Mouse (Mus musculus) heart, embryonic 13.5 days (tissue): ENCODE data around the gene Stat6. TPM values are rescaled to one million over a fixed set of nuclear protein-coding genes. Genes with fewer than 3 reads are reported as not detected.

Source experiments
- ATAC-seq: fragments of 200-750 bp; cut with Nextera tagmentation; 2 replicates; pipeline ENCODE4 v1.8.0; 2017; ENCODE audit warnings: moderate TSS enrichment; ENCODE audit not compliant: insufficient number of reproducible peaks, low FRiP score, low TSS enrichment; ENCODE audit errors: extremely low read depth
- H3K27ac ChIP-seq: fragments of 300-500 bp; sonication (generic); replicated peaks from 2 replicates; pipeline ENCODE4 v1.5.1; 2015; ENCODE audit warnings: moderate library complexity, mild to moderate bottlenecking, inconsistent platforms
- H3K27me3 ChIP-seq: fragments of 300-500 bp; sonication (generic); replicated peaks from 2 replicates; pipeline ENCODE4 v1.6.1; 2015; ENCODE audit warnings: mild to moderate bottlenecking, inconsistent platforms
- H3K36me3 ChIP-seq: fragments of 300-500 bp; sonication (generic); 2 replicates; pipeline ENCODE4 v1.6.1; 2015; ENCODE audit warnings: mild to moderate bottlenecking, inconsistent platforms
- H3K4me1 ChIP-seq: fragments of 300-500 bp; sonication (generic); 2 replicates; pipeline ENCODE4 v1.6.1; 2015; ENCODE audit warnings: inconsistent platforms
- H3K4me2 ChIP-seq: fragments of 300-500 bp; sonication (generic); 2 replicates; pipeline ENCODE4 v1.6.1; 2015; ENCODE audit warnings: inconsistent platforms, mild to moderate bottlenecking, moderate library complexity
- H3K4me3 ChIP-seq: fragments of 300-500 bp; sonication (generic); 2 replicates; pipeline ENCODE4 v1.5.1; 2015; ENCODE audit warnings: moderate library complexity, mild to moderate bottlenecking, inconsistent platforms
- H3K9ac ChIP-seq: fragments of 300-500 bp; sonication (generic); 2 replicates; pipeline ENCODE4 v1.6.1; 2015; ENCODE audit warnings: inconsistent platforms, mild to moderate bottlenecking, moderate library complexity
- H3K9me3 ChIP-seq: fragments of 300-500 bp; sonication (generic); 2 replicates; pipeline ENCODE4 v1.6.1; 2016; ENCODE audit warnings: inconsistent platforms
- WGBS: fragments of 180-500 bp; shearing (Covaris S2); methylation state at CpG from one replicate; pipeline ENCODE4 v1.1.7; 2015; ENCODE audit warnings: mixed read lengths; 5-methylcytosine and 5-hydroxymethylcytosine counted together
- polyA plus RNA-seq: library from polyadenylated mRNA; unstranded; fragments of >200 nt; fragmentation: Nextera tagmentation; extraction: Ambion mirVana; gene quantifications from 2 replicates; pipeline ENCODE4 v1.2.1, GENCODE M21; 2015

Stat6 gene
- polyA plus RNA-seq, 1 experiment from 2014 or later: 24.6 TPM

DNA sequence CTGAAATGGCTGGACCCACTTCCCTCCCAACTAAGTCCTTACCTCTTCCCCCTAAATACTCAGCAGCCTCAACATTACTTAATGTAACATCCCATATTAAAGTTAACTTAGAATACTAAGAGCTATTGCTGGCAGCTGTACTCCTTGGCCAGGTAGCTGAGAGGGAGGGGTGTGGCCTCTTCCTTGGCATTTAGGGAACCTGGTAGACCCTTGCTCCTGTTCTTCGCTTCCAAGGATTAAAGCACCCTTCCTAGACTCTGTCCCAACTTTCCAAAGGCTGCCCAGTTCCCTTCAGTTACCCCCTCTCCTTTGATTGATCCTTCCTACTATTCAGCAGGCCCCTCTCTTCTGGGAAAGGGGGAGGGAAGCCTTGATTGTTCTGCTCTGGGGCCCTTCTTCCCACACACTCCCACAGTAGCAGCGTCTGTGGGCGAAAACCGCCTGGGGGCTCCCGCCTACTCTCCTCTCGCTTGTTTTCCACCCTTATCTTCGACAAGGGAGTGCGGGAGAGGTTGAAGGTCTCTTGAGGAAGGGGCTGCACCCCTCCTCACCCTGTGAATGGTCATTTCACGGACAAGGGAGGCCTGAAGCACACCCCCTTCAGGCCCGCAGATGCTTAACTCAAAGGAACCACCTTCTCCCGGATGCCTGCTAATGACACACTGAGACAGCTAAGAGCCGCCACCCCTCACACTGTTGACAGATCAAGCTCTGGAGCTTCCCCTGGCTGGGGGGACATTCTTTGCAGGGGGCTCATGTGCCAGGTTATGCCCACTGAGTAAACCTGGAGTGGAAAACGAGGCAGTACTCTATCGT lies 22.8 kb downstream of the Stat6 start:
- Histone ChIP-seq H3K27me3 (peaks cover 6% of the 10 kb centered on the region), H3K4me2 (peak overlapping the region; percentile 78), H3K27ac (peak overlapping the region; percentile 99), H3K4me1 (peaks cover 81% of the 10 kb centered on the region), H3K9me3 (no peaks in the 10 kb centered on the region), H3K36me3 (peaks cover 31% of the 10 kb centered on the region), H3K4me3 (peak overlapping the region; percentile 73), H3K9ac (peak overlapping the region; percentile 90)
- no peak for ATAC-seq
- 6% methylated on average over 14 of the region's 14 CpGs for WGBS

DNA sequence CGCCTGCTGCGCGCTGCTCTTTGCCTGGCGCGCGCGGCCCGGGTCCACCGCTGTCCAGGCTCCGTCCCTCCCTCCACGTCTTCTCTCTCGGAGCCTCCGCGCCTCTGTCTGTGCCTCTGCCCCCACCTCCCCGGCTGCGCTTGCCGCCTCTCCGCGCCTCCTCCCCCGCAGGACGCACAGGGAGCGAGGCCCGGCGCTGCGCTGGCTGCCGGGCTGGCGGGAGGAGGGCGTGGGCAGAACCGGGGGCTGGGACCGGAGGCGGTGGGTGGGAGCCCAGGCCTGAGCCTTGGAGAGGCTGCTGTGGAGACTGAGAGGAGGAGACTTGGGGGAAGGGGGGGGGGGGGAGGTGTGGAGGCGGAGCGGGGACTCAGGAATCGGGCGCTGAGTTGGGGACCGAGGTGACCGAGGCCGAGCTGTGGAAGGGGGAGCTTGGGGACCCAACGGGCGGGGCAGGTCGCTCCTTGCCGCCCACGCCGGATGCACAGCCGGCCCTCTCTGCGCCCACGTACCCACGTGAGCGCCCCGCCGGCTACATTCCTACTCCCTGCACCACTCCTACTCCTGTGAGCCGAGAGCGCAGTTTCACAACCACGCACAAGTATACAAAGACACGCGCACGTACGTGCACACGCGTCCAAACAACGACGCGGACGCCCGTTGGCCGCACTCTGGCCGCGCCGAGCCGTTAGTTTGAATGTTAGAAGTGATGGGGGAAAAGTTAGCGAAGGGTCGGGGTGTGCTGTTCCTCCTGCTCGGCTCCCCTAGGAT lies 23.9 kb downstream of the Stat6 start, which contains the start of gene Nemp1:
Gene Nemp1 (plus strand): TSS at position 401 of the 768 bp plus-strand sequence.
- peak within 1 kb of the TSS; percentile 73 for H3K4me3 ChIP-seq
- H3K4me2 ChIP-seq: peak within 1 kb of the TSS; percentile 78
- peaks cover 70% of the 10 kb centered on the region for H3K4me1 ChIP-seq
- peak; percentile 20; the same call in 1 of the 2 replicates for ATAC-seq
- peaks cover 6% of the 10 kb centered on the region for H3K27me3 ChIP-seq
- H3K9me3 ChIP-seq: no peaks in the 10 kb centered on the region
- under 1% methylated on average over 70 of the region's 73 CpGs for WGBS
- H3K36me3 ChIP-seq: peaks cover 22% of the 10 kb centered on the region
- H3K9ac ChIP-seq: peak within 1 kb of the TSS; percentile 90
- peak within 1 kb of the TSS; percentile 99 for H3K27ac ChIP-seq

DNA sequence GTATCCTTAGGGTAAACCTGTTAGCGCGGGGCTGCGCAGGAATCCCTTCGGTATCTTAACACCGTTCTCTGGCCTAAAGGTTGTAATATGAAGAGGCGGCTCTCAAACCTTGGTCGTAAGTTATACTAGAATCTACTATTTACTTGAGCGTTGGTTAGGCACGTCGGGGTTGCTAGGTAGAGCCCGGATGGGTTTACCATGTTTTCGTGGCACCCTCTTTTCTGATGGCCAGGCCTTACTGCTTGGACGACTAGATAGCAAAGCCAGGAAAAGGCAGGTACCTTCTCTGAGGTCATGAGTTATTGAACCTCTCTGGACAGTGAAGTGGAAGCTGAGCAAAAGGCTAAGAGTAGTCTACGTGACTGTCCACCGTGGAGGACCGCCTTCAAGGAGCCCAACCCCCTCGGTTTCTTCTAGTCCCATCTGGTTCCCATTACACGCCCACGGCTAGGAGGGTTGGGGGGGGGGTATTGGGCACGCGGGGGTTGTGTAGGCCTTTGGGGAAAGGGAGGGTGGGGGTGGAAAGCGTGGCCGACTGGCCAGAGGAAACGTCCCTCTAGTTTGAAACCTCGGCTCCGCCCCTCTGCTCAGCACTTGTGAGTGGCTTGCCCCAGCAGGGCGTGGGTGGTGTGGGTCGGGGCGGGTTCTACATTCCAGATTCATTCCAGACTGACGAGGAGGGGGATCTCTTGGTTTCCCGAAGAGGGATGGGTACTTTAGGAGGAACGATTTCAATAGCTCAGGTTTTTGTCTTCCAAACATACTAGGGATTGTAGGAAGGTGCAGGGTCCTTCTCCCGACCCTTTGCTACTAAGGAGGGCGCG lies 24.7 kb downstream of the Stat6 start:
- peak overlapping the region; percentile 90 for H3K9ac ChIP-seq

GRCm38 (mm10) chr10:127668093-127669050 lies 25.6 kb downstream of the Stat6 start, which contains the start of gene Nab2:
Gene Nab2 (minus strand): TSS chr10:127668568.
- Histone ChIP-seq H3K9ac (peak within 1 kb of the TSS; percentile 90), H3K4me1 (peaks cover 53% of the 10 kb centered on the region), H3K4me3 (peak within 1 kb of the TSS; percentile 73), H3K4me2 (peak within 1 kb of the TSS; percentile 78), H3K36me3 (peaks cover 16% of the 10 kb centered on the region), H3K27me3 (peaks cover 6% of the 10 kb centered on the region), H3K9me3 (no peaks in the 10 kb centered on the region), H3K27ac (peak within 1 kb of the TSS; percentile 99)
- ATAC-seq: peak; percentile 27
- 2% methylated on average over 40 of the region's 40 CpGs for WGBS

More for the DNA sequence above, 24.7 kb downstream of the Stat6 start:
- peak overlapping the region; percentile 78 for H3K4me2 ChIP-seq
- H3K36me3 ChIP-seq: peaks cover 22% of the 10 kb centered on the region
- H3K4me3 ChIP-seq: peak overlapping the region; percentile 73
- H3K4me1 ChIP-seq: peaks cover 62% of the 10 kb centered on the region
- peak overlapping the region; percentile 99 for H3K27ac ChIP-seq
- H3K27me3 ChIP-seq: peaks cover 6% of the 10 kb centered on the region
- 1% methylated on average over 35 of the region's 35 CpGs for WGBS
- ATAC-seq: peak; percentile 66
- H3K9me3 ChIP-seq: no peaks in the 10 kb centered on the region

DNA sequence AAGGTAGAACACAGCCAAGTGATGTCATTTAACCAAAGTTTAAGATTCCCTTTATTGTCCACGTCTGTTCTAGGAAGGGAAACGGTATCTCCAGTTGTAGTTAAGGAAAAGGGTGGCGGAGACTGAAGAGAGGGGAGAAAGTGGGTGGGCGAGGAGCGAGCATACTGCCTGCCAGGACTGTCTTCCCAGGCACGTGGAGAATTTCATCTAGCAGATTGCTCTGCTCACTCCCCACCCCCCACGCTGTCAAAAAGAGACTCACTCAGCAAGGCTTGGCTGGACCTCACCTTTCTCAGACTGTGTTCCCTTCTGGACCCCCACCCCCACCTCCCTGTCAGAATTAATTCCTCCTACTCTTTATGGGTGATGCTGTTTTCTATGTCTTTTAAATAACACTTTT lies 26.4 kb downstream of the Stat6 start:
- WGBS: 6% methylated on average over 7 of the region's 7 CpGs
- Histone ChIP-seq H3K36me3 (peaks cover 8% of the 10 kb centered on the region), H3K9ac (peak overlapping the region; percentile 90), H3K27ac (peak overlapping the region; percentile 99), H3K9me3 (no peaks in the 10 kb centered on the region), H3K4me1 (peaks cover 45% of the 10 kb centered on the region), H3K27me3 (peaks cover 6% of the 10 kb centered on the region), H3K4me3 (peak overlapping the region; percentile 73), H3K4me2 (peak overlapping the region; percentile 78)
- ATAC-seq: no peak

- Histone ChIP-seq H3K4me1 (peaks cover 38% of the 10 kb centered on the region), H3K4me3 (no peak overlapping the region), H3K9me3 (no peaks in the 10 kb centered on the region), H3K27ac (no peak overlapping the region), H3K27me3 (no peaks in the 10 kb centered on the region; the same call in 1 of the 2 replicates), H3K9ac (no peak overlapping the region), H3K36me3 (no peaks in the 10 kb centered on the region), H3K4me2 (no peak overlapping the region)
- no peak for ATAC-seq
- WGBS: 67% methylated on average over 2 of the region's 2 CpGs
Observed at GRCm38 (mm10) chr10:127670185-127670584, 27.4 kb downstream of the Stat6 start.

DNA sequence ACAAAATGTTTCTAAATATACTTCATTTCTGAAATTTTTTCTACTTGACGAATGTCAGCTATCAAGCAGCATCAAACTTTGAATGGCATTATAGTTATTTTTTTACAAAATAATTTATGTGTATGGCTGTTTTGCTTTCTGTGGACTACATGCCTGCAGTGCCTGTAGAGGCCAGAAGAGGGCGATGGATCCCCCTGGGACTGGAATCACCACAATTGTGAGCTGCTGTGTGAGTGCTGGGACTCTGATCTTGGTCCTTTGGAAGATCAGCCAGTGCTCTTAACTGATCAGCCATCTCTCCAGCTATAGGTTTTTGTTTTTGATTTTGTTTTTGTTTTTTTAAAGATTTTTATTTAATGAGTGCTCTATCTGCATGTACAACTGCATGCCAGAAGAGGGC lies 28.5 kb downstream of the Stat6 start:
- H3K4me3 ChIP-seq: no peak overlapping the region
- H3K27ac ChIP-seq: no peak overlapping the region
- no peaks in the 10 kb centered on the region for H3K36me3 ChIP-seq
- H3K4me2 ChIP-seq: no peak overlapping the region
- no peak overlapping the region for H3K9ac ChIP-seq
- H3K9me3 ChIP-seq: no peaks in the 10 kb centered on the region
- no peak for ATAC-seq
- H3K4me1 ChIP-seq: peaks cover 37% of the 10 kb centered on the region
- WGBS: 31% methylated on average over 2 of the region's 2 CpGs
- H3K27me3 ChIP-seq: no peaks in the 10 kb centered on the region

DNA sequence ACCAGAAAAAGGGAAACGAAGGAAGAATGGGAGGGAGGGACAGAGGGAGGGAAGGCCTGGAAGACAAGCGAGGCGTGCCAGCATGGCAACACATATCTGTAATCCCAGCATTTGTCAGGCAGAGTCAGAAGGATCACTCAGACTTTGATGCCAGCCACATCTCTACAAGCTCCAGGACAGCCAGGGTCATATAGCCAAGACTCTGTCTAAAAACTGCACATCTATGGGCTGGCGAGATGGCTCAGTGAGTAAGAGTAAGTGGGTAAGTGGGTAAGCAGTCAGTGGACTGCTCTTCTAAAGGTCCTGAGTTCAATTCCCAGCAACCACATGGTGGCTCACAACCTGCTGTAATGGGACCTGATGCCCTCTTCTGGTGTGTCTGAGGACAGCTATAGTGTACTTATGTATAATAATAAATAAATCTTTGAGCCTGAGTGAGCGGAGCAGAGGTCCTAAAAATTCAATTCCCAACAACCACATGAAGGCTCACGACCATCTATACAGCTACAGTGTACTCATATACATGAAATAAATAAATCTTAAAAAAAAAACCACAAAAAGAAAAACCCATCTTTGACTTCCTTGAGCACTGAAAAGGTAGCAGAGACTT lies 31.4 kb downstream of the Stat6 start:
- H3K27me3 ChIP-seq: no peaks in the 10 kb centered on the region
- H3K4me2 ChIP-seq: no peak overlapping the region
- H3K4me3 ChIP-seq: no peak overlapping the region
- no peaks in the 10 kb centered on the region for H3K9me3 ChIP-seq
- WGBS: 82% methylated on average over 6 of the region's 6 CpGs
- H3K36me3 ChIP-seq: no peaks in the 10 kb centered on the region
- peaks cover 27% of the 10 kb centered on the region for H3K4me1 ChIP-seq
- no peak overlapping the region for H3K9ac ChIP-seq
- H3K27ac ChIP-seq: no peak overlapping the region
- no peak for ATAC-seq

DNA sequence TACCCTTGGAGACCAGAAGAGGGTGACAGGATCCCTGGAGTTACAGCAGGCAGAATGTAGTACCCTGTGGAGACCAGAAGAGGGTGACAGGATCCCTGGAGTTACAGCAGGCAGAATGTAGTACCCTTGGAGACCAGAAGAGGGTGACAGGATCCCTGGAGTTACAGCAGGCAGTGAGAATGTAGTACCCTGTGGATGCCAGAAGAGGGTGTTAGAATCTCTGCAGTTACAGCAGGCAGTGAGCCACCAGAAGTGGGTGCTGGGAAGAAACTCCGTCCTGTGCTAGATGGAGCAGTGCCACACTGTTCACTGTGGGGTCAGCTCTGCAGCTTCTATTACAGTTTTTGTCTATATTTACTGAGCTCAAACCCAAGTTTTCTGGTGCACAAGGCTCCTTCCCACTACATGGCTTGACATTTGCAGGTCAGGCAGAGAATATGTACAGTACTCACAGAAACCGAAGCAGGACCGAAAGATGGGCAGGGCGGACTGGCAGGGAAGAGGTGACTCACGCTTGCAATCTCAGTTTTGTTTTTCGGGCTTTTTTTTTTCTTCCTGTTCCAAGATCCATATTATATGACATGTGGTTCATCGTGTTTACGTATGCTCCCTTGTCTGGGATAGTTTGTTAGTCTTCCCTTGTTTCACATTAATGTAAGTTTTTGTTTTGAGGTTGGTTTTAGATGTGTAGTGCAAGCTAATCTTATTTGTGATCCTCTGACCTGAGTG lies 32.2 kb downstream of the Stat6 start:
- Histone ChIP-seq H3K27me3 (no peaks in the 10 kb centered on the region), H3K9ac (no peak overlapping the region), H3K27ac (peak overlapping the region; percentile 74), H3K4me2 (peak overlapping the region; percentile 28), H3K4me1 (peaks cover 23% of the 10 kb centered on the region), H3K4me3 (no peak overlapping the region), H3K9me3 (no peaks in the 10 kb centered on the region), H3K36me3 (no peaks in the 10 kb centered on the region)
- no peak for ATAC-seq
- WGBS: 81% methylated on average over 8 of the region's 8 CpGs
